Mouse (Mus musculus) kidney, embryonic 14.5 days (tissue): ENCODE results near the gene Jph3. TPM values are rescaled to one million over a fixed set of nuclear protein-coding genes. Genes with fewer than 3 reads are reported as not detected.

ENCODE experiments used
- ATAC-seq: fragments of 200-750 bp; cut with Nextera tagmentation; 2 replicates; pipeline ENCODE4 v1.8.0; 2017; ENCODE audit warnings: moderate number of reproducible peaks, mild to moderate bottlenecking, moderate TSS enrichment, moderate library complexity; ENCODE audit not compliant: low FRiP score, low TSS enrichment
- H3K27ac ChIP-seq: fragments of 300-500 bp; sonication (generic); 2 replicates; pipeline ENCODE4 v1.5.1; 2014; ENCODE audit warnings: low read depth, mild to moderate bottlenecking, low read length, moderate library complexity, mixed read lengths
- H3K27me3 ChIP-seq: fragments of 300-500 bp; sonication (generic); 2 replicates; pipeline ENCODE4 v1.6.1; 2014; ENCODE audit warnings: mild to moderate bottlenecking, low read length; ENCODE audit not compliant: control insufficient read depth, insufficient read depth
- H3K36me3 ChIP-seq: fragments of 300-500 bp; sonication (generic); 2 replicates; pipeline ENCODE4 v1.6.1; 2014; ENCODE audit warnings: low read length, mixed read lengths; ENCODE audit not compliant: control insufficient read depth, insufficient read depth
- H3K4me1 ChIP-seq: fragments of 300-500 bp; sonication (generic); 2 replicates; pipeline ENCODE4 v1.6.1; 2014; ENCODE audit warnings: low read length, mixed read lengths; ENCODE audit not compliant: control insufficient read depth, insufficient read depth
- H3K4me2 ChIP-seq: fragments of 300-500 bp; sonication (generic); replicated peaks from 2 replicates; pipeline ENCODE4 v1.6.1; 2014; ENCODE audit warnings: low read depth, mild to moderate bottlenecking, low read length
- H3K4me3 ChIP-seq: fragments of 300-500 bp; sonication (generic); 2 replicates; pipeline ENCODE4 v1.5.1; 2014; ENCODE audit warnings: mild to moderate bottlenecking, low read length
- H3K9ac ChIP-seq: fragments of 300-500 bp; sonication (generic); 2 replicates; pipeline ENCODE4 v1.6.1; 2014; ENCODE audit warnings: low read depth, mild to moderate bottlenecking, low read length, moderate library complexity
- H3K9me3 ChIP-seq: fragments of 300-500 bp; sonication (generic); 2 replicates; pipeline ENCODE4 v1.6.1; 2016; ENCODE audit warnings: low read length; ENCODE audit not compliant: control insufficient read depth
- WGBS: fragments of 180-500 bp; shearing (Covaris S2); extraction: QIAGEN DNeasy Blood & Tissue Kit; methylation state at CpG from one replicate; pipeline ENCODE4 v1.1.7; 2014; 5-methylcytosine and 5-hydroxymethylcytosine counted together
- polyA plus RNA-seq: library from polyadenylated mRNA; unstranded; fragments of >200 nt; fragmentation: Nextera tagmentation; extraction: Ambion mirVana; gene quantifications from 2 replicates; pipeline ENCODE4 v1.2.1, GENCODE M21; 2014

Jph3 gene
- polyA plus RNA-seq, 1 experiment from 2014 or later = 0.46 TPM

GRCm38 (mm10) chr8:121788786-121789185, 59.4 kb downstream of the Jph3 start:
- H3K4me3 ChIP-seq = no peak overlapping the region
- no peak for ATAC-seq
- H3K4me1 ChIP-seq = no peaks in the 10 kb centered on the region
- no peaks in the 10 kb centered on the region for H3K9me3 ChIP-seq
- H3K36me3 ChIP-seq = no peaks in the 10 kb centered on the region
- H3K27me3 ChIP-seq = no peaks in the 10 kb centered on the region
- H3K4me2 ChIP-seq = no peak overlapping the region
- H3K9ac ChIP-seq = no peak overlapping the region
- 90% methylated on average over 8 of the region's 8 CpGs for WGBS
- H3K27ac ChIP-seq = no peak overlapping the region

GRCm38 (mm10) chr8:121792159-121792558, 62.7 kb downstream of the Jph3 start:
- no peaks in the 10 kb centered on the region for H3K4me1 ChIP-seq
- H3K36me3 ChIP-seq = peaks cover 24% of the 10 kb centered on the region
- no peak overlapping the region for H3K27ac ChIP-seq
- no peaks in the 10 kb centered on the region for H3K27me3 ChIP-seq
- H3K9me3 ChIP-seq = no peaks in the 10 kb centered on the region
- WGBS = 85% methylated on average over 7 of the region's 7 CpGs
- no peak for ATAC-seq
- H3K4me2 ChIP-seq = no peak overlapping the region
- no peak overlapping the region for H3K4me3 ChIP-seq
- H3K9ac ChIP-seq = no peak overlapping the region

- 83% methylated on average over 4 of the region's 4 CpGs for WGBS
- no peak for ATAC-seq
- Histone ChIP-seq H3K9me3 (no peaks in the 10 kb centered on the region), H3K4me3 (no peak overlapping the region), H3K4me1 (no peaks in the 10 kb centered on the region), H3K36me3 (peaks cover 29% of the 10 kb centered on the region), H3K27ac (no peak overlapping the region), H3K9ac (no peak overlapping the region), H3K4me2 (no peak overlapping the region), H3K27me3 (no peaks in the 10 kb centered on the region)
These were observed 63.2 kb downstream of the Jph3 start for GRCm38 (mm10) chr8:121792627-121793026.

- WGBS = 52% methylated on average over 3 of the region's 3 CpGs
- ATAC-seq = no peak
These were observed 64.7 kb downstream of the Jph3 start for GRCm38 (mm10) chr8:121794151-121794550.

GRCm38 (mm10) chr8:121795461-121795860, 66.0 kb downstream of the Jph3 start:
- H3K4me2 ChIP-seq = no peak overlapping the region
- H3K9ac ChIP-seq = no peak overlapping the region
- H3K36me3 ChIP-seq = peaks cover 56% of the 10 kb centered on the region
- no peak overlapping the region for H3K4me3 ChIP-seq
- WGBS = 89% methylated on average over 8 of the region's 8 CpGs
- H3K27me3 ChIP-seq = no peaks in the 10 kb centered on the region
- H3K4me1 ChIP-seq = no peaks in the 10 kb centered on the region
- H3K27ac ChIP-seq = no peak overlapping the region
- no peaks in the 10 kb centered on the region for H3K9me3 ChIP-seq
- ATAC-seq = no peak

More at GRCm38 (mm10) chr8:121794151-121794550, 64.7 kb downstream of the Jph3 start:
- H3K27ac ChIP-seq = no peak overlapping the region
- H3K27me3 ChIP-seq = no peaks in the 10 kb centered on the region
- H3K4me3 ChIP-seq = no peak overlapping the region
- H3K9me3 ChIP-seq = no peaks in the 10 kb centered on the region
- H3K9ac ChIP-seq = no peak overlapping the region
- no peak overlapping the region for H3K4me2 ChIP-seq
- H3K36me3 ChIP-seq = peaks cover 44% of the 10 kb centered on the region
- H3K4me1 ChIP-seq = no peaks in the 10 kb centered on the region

- Histone ChIP-seq H3K9ac (no peak overlapping the region), H3K4me2 (no peak overlapping the region), H3K27me3 (no peaks in the 10 kb centered on the region), H3K9me3 (no peaks in the 10 kb centered on the region), H3K4me3 (no peak overlapping the region), H3K27ac (no peak overlapping the region), H3K4me1 (no peaks in the 10 kb centered on the region), H3K36me3 (peaks cover 65% of the 10 kb centered on the region)
- WGBS = 91% methylated on average over 11 of the region's 11 CpGs
- no peak for ATAC-seq
These were observed 67.0 kb downstream of the Jph3 start for GRCm38 (mm10) chr8:121796406-121796805.

GRCm38 (mm10) chr8:121798401-121798800, 69.0 kb downstream of the Jph3 start:
- Histone ChIP-seq H3K27ac (no peak overlapping the region), H3K4me3 (no peak overlapping the region), H3K4me2 (no peak overlapping the region), H3K4me1 (no peaks in the 10 kb centered on the region), H3K27me3 (no peaks in the 10 kb centered on the region), H3K9ac (no peak overlapping the region), H3K9me3 (no peaks in the 10 kb centered on the region), H3K36me3 (peaks cover 77% of the 10 kb centered on the region)
- 88% methylated on average over 6 of the region's 6 CpGs for WGBS
- no peak for ATAC-seq

- no peaks in the 10 kb centered on the region for H3K4me1 ChIP-seq
- WGBS = 94% methylated on average over 5 of the region's 5 CpGs
- no peaks in the 10 kb centered on the region for H3K9me3 ChIP-seq
- peaks cover 66% of the 10 kb centered on the region for H3K36me3 ChIP-seq
- no peak overlapping the region for H3K27ac ChIP-seq
- no peak overlapping the region for H3K9ac ChIP-seq
- no peak overlapping the region for H3K4me2 ChIP-seq
- no peak overlapping the region for H3K4me3 ChIP-seq
- H3K27me3 ChIP-seq = no peaks in the 10 kb centered on the region
- ATAC-seq = no peak
These were observed 75.4 kb downstream of the Jph3 start for GRCm38 (mm10) chr8:121804829-121805228.

GRCm38 (mm10) chr8:121806126-121806525, 76.7 kb downstream of the Jph3 start:
- Histone ChIP-seq H3K4me1 (no peaks in the 10 kb centered on the region), H3K36me3 (peaks cover 53% of the 10 kb centered on the region), H3K27me3 (no peaks in the 10 kb centered on the region), H3K27ac (no peak overlapping the region), H3K4me2 (no peak overlapping the region), H3K9ac (no peak overlapping the region), H3K9me3 (no peaks in the 10 kb centered on the region), H3K4me3 (no peak overlapping the region)
- ATAC-seq = no peak
- 90% methylated on average over 13 of the region's 13 CpGs for WGBS
